Mouse (Mus musculus) cerebellum, adult 11 months (tissue): Measurements from ENCODE around the gene Mkrn3.

ENCODE experiments used
- DNase-seq: peaks from one replicate; pipeline ENCODE4 v3.0.0; 2022

Gene Mkrn3

GRCm38 (mm10) chr7:62419493-62420360 lies at the start of gene Mkrn3:
Gene Mkrn3 (minus strand): TSS chr7:62420139.
- DNase-seq: no peak

- DNase-seq: peak; percentile 3
Measured at GRCm38 (mm10) chr7:62463878-62464755, 44.2 kb upstream of the Mkrn3 start, which contains the start of gene Peg12. Gene Peg12 (minus strand): TSS chr7:62464510.

DNA sequence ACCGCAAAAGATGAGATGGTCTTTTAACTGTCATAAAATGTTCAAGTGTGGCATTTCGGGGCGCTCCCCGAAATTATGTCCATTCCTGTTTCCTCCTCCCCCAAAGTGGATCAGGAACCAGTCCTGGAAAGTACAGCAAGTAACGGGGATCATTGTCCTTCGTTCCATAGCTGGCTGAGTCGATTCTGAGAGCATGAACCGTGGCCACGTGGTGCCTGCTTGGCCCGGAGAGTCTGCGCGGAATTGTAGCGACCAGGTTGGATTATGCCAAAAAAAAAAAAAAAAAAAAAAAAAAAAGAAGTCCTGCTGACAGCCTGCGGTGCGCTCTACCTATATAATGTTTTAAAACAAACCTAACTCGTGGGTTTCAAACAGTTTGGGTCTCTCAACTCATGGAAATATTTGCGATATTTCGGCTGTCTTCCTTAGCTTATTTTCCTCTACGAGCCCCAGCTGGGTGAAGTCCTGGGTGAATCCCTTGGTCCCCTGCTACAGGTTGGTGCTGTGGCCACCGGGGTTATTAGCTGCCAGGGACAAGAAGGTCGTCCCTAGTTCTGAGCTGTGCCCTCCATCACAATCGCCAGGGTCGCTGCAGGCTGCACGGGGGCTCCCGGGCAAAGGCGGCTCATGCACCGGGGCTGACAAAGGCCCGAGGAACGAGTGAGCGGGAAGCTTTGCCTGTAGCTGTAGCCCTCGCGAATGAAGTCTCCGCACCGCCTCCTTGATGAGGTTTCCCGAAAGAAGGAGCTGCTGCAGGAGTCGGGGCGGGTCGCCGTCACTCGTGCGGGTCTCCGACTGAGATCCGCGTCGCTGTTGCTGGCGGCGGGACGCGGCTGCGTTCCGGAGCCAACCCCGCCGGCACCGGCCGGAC lies 43.3 kb upstream of the Mkrn3 start:
- no peak for DNase-seq

DNA sequence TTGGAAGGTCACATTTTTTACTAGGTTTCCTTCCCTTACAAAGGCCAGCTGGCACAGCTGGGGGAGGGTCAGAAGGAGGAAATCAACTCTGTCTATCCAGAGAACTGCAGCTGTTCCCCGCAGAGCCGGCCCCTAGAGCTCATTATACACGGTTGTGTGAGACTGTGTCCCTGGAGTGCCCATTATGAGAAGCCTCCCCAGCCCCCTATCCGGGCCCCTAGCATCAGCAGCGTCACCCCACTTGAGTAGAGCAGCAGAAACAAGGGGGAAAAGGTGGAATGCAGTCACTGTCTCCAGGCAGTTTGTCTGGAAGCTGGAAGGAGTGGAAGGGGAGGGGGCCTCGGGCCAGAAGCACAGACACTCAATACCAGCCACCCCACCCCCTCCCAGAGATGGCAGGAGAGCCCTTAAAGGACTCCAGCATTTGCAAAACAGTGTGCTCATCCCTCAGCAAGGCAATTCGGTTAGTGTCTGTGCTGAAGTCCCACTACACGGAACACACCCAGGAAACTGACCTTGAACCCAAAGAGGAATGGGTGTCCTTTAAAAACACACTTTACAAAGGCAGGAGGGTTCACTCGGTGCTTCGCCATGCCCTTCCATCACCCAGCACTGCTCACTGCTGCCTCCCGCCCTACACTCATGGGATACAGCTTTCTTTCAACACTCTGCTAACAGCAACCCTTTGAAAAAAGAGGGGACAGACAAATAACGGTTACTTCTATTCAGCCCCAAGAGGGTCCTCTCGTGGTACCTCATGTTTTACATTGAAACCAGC lies 42.5 kb upstream of the Mkrn3 start:
- no peak for DNase-seq

DNA sequence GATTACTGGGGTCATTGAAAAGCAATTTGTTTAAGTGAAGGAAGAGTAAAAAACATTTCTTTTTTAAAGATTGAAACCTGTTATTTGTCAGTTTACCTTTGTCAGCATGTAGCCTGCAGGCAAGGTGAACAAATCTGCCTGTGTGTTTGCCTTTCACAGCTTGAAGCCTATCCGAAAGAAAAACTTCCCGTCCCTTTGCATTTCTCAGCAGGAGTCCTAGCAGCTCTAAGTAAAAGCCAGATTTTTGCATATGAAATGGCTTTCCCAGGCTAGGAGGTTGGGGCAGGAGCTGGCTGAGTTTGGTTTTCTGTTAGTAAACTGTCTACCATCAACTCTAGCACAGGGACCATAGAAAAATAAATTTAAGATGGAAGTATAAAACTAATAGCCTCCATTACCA lies 32.4 kb upstream of the Mkrn3 start:
- DNase-seq: no peak

DNA sequence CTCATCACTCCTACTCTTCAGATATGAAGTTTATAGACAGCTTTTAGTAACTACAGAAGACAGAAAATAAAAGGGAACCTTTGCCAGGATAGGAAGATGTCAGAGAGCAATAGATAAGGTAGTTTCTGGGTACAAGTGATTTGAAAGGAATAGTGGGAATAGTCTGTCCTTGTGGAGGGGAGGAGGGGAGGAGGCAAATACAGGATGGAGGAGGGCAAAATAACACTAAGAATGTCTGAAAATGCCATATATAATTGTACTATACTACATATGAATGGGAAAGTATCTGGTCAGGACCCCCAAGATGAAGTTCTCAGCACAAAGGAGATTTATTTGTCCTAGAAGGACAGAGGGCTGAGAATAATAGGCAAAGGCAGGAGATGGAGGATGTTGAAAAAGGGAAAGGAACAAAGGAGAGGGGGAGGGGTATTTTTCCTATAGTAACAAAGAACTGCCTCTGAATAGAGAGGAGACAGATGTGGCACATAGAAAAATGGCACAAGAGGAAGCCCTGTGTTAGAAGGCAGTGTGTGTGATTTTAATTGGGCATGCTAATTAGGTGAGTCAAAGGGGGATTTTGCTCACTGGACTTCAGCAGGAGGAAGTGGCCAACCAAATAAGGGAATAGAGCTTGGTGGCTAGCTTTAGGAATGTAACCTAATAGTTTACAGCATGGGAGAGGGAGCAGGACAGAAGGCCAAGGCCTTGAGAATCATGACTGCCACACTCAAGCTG lies 25.7 kb upstream of the Mkrn3 start:
- no peak for DNase-seq

DNA sequence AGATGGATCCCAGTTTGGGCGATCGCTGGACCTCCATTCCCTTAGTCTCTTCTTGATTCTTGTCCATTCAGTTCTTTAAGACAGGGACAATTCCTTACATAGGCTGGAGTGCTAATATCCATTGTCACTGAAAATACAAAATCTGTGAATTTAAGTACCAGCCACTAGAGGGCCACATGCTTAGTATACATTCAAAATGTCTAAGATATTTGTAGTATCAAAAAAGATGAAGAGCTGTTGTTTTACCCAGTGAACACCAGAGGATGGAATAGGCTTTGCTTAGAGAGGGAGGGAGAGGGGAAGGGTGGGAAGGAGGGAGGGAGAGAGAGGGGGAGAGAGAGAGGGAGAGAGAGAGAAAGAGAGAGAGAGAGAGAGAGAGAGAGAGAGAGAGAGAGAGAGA lies 16.5 kb upstream of the Mkrn3 start:
- no peak for DNase-seq

GRCm38 (mm10) chr7:62433243-62433642 lies 13.3 kb upstream of the Mkrn3 start:
- no peak for DNase-seq

DNA sequence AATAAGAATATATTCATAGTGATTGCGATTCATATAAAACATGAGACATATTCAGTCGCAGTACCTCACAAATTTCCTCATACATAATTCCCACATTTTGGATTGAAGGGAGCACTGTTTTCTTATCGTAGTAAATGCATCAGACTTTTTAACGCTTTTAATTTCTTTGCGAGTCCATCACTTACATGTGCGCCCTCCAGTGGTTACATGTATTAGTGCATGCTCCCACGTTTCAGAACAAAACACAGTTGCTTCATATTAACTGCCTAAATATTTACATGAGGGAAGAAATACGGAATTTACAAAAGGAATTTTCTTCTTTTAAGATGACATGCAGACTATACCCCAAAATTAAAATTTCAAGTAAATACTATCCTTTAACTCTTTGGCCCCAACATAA lies 8.4 kb upstream of the Mkrn3 start:
- no peak for DNase-seq

DNA sequence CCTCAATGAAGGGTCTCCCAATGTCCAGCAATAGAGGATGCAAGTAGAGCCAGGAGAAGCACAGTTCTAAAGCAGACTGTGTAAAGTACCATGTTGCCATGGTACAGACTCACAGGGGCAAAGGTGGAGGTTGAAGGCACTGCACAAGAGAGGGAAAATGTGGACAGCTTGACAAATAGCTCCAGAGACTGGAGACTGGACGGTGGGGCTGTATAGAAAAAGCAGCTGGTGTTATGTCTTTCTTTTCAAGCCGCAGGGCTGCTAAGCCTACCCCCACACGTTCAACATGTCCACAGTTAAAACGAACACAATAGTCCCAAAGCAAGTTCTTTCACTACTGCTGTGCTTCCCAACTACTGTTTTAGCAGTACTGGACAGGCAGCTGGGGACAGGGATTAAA lies 3.3 kb upstream of the Mkrn3 start:
- no peak for DNase-seq

DNA sequence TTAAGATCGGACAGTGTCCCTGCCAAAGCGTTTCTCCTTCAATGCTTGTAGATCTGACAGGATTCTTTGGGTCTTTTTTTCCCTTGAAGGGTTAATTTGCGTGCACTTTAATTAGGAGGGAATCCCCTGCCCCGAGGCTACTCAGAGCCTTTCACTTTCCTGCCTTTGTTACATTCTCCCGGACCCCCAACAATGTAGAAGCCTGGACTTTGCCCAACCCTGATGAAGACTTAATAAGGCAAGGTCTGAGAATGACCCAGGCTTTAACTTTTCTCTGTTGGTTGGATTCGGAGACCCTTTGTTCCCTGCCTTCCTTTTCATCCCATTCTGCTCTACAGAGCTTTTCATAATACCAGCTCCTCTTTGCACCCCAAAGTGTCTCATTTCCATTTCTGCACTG lies 627 bp upstream of the Mkrn3 start:
- DNase-seq: no peak

GRCm38 (mm10) chr7:62419105-62419492 lies 840 bp downstream of the Mkrn3 start:
- no peak for DNase-seq

GRCm38 (mm10) chr7:62418346-62418745 lies 1.6 kb downstream of the Mkrn3 start:
- no peak for DNase-seq

GRCm38 (mm10) chr7:62416173-62416572 lies 3.8 kb downstream of the Mkrn3 start:
- DNase-seq: no peak

GRCm38 (mm10) chr7:62415222-62415621 lies 4.7 kb downstream of the Mkrn3 start:
- DNase-seq: no peak

- no peak for DNase-seq
Measured at GRCm38 (mm10) chr7:62407803-62408202, 12.1 kb downstream of the Mkrn3 start.

DNA sequence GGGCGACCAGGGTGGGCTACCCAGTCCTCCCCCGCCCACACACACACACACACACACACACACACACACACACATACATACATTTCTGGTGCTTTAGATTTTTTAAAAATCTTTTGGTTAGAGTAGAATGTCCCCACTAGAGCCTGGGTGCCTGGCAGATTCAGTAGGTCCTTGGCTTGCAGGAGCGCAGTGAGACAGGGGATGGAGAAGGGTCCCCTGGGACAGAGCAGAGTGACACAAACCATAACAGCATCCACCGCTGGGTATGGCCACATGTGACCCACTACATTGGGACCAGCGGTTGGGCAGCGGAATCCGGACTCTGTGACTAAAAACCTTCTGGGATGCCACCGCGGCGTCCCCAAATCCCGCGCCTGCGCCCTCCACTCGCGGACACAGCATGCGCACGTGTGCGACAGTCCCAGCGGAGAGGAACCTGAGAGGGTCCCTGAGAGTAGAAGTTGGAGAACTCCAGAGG lies 13.3 kb downstream of the Mkrn3 start:
- DNase-seq: no peak

GRCm38 (mm10) chr7:62392202-62392601 lies 27.7 kb downstream of the Mkrn3 start:
- DNase-seq: no peak

DNA sequence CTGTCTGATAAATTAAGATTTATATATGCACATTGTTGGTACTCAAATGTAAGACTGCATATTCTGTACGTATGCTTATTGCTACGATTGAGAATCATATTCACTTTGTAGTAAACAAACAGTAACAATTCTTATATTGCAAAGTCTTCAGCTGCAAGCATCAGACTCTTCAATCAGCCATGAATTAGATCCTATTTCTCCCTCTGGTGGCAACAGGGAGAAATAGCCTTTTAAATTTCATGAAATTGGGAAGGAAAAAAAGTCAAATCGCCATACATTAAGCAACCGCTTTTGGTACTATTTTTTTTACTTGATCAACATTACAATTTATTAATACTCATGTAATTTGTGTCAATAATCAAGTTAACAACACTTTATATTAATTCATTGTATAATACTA lies 31.6 kb downstream of the Mkrn3 start:
- no peak for DNase-seq

GRCm38 (mm10) chr7:62382391-62382790 lies 37.5 kb downstream of the Mkrn3 start:
- DNase-seq: peak; percentile 13

GRCm38 (mm10) chr7:62378529-62378928 lies 41.4 kb downstream of the Mkrn3 start:
- no peak for DNase-seq
